Mouse (Mus musculus) bone marrow macrophage, adult 2 months (primary cell): Measurements from ENCODE around the gene Ibsp.

Experiments
- CTCF ChIP-seq: IDR thresholded peaks from 2 replicates; pipeline ENCODE4 v1.5.1; 2012; ENCODE audit warnings: low read depth, mild to moderate bottlenecking, low read length, moderate library complexity
- POLR2A ChIP-seq: IDR thresholded peaks from 2 replicates; pipeline ENCODE4 v1.6.1; 2012; ENCODE audit warnings: mild to moderate bottlenecking, low read depth, low read length, borderline replicate concordance

- TF ChIP-seq CTCF (no peak), POLR2A (no peak)
Observed at GRCm38 (mm10) chr5:104333231-104333640, 34.3 kb downstream of the Ibsp start.
